Mouse (Mus musculus) lung, adult 2 months (tissue): Measurements from ENCODE around the gene Lbhd1.

Source experiments
- CTCF ChIP-seq: fragments of 200-500 bp; IDR thresholded peaks from 2 replicates; pipeline ENCODE4 v1.5.1; 2011; ENCODE audit warnings: mild to moderate bottlenecking, low read length, control low read depth; ENCODE audit not compliant: insufficient read depth
- POLR2A ChIP-seq: fragments of 200-500 bp; IDR thresholded peaks from 2 replicates; pipeline ENCODE4 v1.6.1; 2011; ENCODE audit warnings: low read depth, mild to moderate bottlenecking, control low read depth, low read length, borderline replicate concordance; ENCODE audit errors: extremely low read depth

- no peak for TF ChIP-seq CTCF
- no peak for TF ChIP-seq POLR2A
Observed at GRCm38 (mm10) chr19:8883616-8884015, at the start of gene Lbhd1, which contains the start of gene Gm49403.
